Mouse (Mus musculus): ENCODE results near the gene Homez.

Homez gene

GRCm38 (mm10) chr14:54874165-54874564 is 3.4 kb upstream of the Homez start:
- in situ Hi-C loops (cut with MboI, MseI) = no loop called here

GRCm38 (mm10) chr14:54868026-54868425 is 2.7 kb downstream of the Homez start:
- in situ Hi-C loops (cut with MboI, MseI) = no loop called here

DNA sequence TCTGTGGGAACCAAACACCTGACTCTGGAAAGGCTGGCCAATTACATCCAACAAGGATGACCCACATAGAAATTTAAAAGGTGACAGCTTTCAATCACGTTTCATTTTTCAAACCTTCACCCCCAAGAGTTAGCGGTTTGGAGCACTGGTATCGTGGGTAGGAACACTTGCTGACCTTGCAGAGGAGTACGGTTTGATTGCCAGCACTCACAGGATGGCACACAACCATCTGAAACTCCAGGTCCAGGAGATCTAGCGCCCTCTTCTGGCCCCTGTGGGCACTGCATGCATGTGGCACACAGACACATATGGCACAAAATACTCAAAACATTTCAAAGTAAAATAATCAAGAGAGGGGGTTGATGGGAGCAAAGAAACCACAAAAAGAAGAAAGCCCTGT is 3.8 kb downstream of the Homez start:
- in situ Hi-C loops (cut with MboI, MseI) = no loop called here

- in situ Hi-C loops (cut with MboI, MseI) = no loop called here
Observed at GRCm38 (mm10) chr14:54866268-54866667, 4.5 kb downstream of the Homez start.

DNA sequence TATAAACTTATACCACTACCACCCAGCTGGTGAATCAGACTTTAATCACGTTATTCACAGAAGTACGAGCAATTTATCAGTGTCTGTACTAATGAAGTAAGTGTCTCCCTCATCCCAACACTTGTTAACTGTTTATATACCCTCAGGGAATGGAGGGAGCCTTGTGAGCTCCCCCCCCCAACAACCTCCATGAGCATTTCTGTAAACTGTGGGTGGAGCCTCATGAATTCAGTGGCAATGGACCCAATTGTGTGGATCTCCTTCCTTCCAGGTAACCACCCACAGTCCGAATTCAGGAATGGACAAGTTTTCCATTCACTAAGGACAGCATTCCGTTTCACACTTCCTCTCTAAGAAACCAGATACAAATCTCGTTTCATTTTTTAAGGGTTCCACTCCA is 5.1 kb downstream of the Homez start:
- in situ Hi-C loops (cut with MboI, MseI) = no loop called here

DNA sequence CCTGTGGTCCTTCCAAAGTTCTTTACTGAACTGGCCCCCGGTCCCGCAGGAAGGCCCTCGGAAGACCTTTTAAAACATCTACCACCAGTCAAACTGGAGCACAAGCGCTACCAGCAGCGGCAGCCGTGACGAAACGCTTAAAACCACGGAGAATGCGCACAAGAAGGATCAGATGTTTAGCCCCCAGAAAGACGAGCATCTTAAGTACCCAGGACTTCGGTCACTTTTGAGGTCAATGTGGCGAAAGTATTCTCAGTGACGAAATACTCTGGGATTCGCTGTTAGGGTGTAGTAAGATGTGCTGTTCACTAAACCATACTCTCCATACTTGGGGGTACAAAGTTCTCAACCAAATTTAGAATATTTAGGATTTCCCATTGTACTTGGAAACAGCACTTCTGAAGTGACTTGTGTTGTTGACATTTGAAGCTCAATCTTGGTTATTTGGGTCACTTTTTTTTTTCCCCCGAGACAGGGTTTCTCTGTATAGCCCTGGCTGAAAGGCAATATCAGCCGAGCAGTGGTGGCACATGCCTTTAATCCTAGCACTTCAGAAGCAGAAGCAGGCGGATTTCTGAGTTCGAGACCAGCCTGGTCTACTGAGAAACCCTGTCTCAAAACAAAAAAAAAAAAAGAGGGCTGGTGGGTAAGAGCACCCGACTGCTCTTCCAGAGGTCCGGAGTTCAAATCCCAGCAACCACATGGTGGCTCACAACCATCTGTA is 6.3 kb downstream of the Homez start:
- in situ Hi-C loops (cut with MboI, MseI) = no loop called here

GRCm38 (mm10) chr14:54863501-54864312 is 7.1 kb downstream of the Homez start:
- in situ Hi-C loops (cut with MboI, MseI) = no loop called here

GRCm38 (mm10) chr14:54860511-54860910 is 10.2 kb downstream of the Homez start:
- in situ Hi-C loops (cut with MboI, MseI) = no loop called here

DNA sequence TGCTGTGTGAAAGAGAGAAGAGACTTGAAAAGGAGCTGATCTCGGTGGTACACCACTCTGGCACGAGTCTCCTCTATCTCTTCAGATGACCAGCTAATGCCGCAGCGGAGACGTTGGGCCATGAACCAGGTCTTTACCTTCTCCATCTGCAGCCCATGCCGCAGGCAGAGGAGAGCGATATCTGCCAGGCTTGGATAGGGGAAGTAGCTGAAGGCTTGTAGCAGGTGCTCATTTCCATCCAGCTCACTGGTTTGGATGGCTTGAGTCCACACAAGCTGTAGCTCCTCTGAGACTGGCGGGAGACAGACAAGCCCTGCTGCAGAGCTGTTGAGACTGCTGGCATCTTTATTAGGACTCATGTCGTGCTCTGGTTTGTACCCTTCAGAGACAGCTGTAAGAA is 12.9 kb downstream of the Homez start:
- in situ Hi-C loops (cut with MboI, MseI) = no loop called here

DNA sequence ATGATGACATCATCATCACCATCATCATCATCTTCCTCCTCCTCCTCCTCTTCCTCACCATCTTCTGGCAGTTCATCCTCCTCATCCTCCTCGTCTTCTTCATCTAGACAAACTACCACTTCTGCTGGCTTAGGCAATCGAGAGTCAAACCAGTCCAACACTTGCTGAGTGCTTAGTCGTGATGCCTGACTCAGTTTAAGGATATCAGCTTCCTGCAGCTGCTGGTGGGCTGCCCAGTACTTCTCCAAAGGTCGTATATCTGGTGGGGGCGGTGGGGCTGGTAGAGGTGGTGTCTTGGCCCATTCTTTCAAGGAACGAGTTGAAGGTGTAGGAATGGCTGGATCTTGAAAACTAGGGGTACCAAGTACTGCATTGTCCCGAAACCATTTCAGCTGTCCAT is 14.1 kb downstream of the Homez start:
- in situ Hi-C loops (cut with MboI, MseI) = no loop called here

DNA sequence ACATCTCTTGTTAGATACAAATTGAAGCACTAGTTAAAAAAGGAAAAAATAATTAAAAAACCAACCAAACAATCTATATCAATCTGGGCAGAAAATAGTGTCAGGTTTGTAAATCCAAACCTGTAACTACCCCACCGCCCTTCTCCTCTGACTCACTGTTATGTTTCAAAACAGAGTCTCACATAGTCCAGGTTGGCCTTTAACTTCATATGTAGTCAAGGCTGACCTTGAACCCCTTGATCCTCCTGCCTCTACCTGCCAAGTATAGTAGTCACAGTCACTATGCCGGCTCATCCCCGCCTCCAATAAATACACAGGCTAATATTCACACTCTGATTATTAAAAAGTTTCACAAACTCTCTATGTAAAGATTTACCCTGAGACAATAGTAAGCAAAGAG is 15.0 kb downstream of the Homez start:
- in situ Hi-C loops (cut with MboI, MseI) = no loop called here

DNA sequence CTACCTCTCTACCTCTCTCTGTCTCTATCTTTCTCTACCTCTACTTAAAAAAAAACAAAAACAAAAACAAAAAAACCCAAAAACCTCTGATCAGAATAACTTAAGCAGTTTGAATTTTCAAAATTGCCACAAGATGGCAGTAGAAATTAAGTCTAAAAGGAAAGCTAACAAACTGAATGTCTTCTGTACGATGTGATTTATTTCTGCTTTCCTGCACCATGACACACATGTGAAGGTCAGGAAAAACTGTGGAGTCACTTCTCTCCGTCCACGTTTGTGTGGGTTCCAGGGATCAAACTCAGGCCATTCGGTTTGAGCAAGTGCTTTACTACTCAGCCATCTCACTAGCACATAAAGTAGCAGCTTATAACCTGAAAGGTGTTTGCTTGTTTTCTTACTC is 27.3 kb downstream of the Homez start:
- in situ Hi-C loops (cut with MboI, MseI) = no loop called here

GRCm38 (mm10) chr14:54823716-54824115 is 47.0 kb downstream of the Homez start:
- in situ Hi-C loops (cut with MboI, MseI) = no loop called here

GRCm38 (mm10) chr14:54822301-54822700 is 48.5 kb downstream of the Homez start:
- in situ Hi-C loops (cut with MboI, MseI) = no loop called here

DNA sequence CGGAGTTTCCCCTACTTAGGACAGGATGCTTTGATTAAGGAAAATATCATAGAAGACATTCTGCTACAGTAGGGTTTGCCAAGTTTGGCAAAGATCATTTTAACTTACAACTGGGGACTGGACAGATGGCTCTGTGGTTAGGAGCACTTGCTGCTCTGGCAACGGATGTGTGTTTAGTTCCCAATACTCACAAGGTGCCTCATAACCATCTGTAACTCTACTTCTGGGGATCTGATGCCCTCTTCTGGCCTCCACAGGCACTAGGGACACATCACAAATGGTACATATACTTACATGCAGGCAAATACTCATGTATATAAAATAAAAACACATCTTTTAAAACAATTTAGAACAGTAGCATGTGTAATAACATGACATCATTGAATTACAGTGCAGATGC is 53.0 kb downstream of the Homez start:
- in situ Hi-C loops (cut with MboI, MseI) = no loop called here

- in situ Hi-C loops (cut with MboI, MseI) = no loop called here
Observed at GRCm38 (mm10) chr14:54815737-54816136, 55.0 kb downstream of the Homez start.

DNA sequence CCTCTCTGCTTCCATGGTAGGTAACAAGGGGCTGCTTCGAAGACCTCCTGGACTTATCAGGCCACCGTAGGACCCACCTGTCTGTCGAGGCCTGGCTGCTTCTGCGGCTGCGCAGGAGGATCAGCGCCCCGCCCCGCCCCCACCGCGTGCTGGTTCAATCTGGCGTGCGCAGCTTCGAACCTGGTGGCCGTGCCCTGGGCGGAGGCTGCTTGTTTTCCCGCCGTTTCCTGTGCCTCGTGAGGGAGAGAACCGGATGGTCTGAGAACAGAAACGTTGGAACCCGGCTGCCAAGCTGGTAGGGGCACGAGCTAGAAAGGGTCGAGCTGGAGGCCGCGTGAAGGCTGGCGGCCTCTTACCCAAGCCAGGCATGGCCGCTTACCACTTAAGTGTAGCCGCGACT is 56.8 kb downstream of the Homez start, which contains the start of gene Rnf212b:
Rnf212b (plus strand) TSS at position 151 of the 400 bp plus-strand sequence.
- in situ Hi-C loops (cut with MboI, MseI) = no loop called here

DNA sequence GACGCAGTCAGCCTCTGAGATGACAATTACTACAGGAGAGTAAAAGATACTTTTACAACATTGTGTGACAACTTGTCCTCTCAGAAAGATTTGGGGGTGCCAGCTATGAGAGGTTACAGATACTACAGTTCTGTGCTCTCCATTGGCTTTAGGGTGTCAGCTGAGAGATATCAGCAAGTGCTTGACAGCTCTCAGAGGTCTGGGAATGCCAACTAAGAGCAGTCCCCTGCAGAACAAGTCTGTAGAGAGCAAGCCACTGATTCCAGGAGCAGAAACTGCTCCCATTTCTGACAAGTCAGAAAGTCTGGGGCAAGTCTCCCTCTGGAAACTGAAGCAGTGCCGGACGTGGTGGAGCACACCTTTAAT is 61.1 kb downstream of the Homez start:
- in situ Hi-C loops (cut with MboI, MseI) = no loop called here

DNA sequence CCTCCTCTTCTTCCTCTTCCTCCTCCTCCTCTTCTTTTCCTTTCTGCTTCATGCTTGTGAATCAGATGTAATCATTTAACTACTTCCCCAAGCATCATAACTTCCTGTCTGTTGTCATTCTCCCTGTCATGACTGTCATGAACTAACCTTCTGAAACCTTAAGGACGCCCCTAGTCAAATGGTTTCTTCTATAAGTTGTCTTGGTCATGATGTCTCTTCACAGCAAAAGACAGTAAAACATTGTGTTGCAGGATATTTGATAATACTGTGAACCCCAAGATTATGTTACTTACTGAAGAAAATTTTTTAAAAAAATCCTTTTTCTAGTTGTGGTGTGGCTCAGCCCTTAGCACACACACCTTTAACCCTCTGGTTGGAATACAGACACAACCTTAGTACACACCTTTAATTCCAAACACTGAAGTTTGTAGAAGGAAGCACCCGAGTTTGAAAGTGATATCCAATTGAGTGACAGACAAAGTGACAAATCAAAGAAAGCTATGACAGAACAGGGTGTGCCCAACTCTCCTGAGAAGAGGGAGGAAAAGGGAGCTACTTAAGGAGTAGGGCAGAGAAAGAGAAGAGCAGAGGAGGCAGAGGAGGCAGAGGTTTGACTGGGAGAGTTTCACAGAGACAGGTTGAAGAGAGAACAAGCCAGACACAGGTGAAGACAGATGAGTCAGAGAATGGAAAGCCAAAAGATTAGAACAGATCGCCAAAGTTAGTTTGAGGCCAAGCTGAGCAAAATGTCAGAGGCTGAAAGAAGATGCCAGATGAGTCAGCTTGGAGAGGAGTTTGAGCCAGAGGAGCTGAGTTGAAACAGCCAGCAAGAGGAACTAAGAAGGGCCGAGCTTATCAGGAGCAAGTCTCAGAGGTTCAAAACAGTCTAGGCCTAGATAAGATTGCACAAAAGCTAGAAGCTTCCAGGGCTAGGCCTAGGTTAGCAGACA is 61.8 kb downstream of the Homez start:
- in situ Hi-C loops (cut with MboI, MseI) = no loop called here

DNA sequence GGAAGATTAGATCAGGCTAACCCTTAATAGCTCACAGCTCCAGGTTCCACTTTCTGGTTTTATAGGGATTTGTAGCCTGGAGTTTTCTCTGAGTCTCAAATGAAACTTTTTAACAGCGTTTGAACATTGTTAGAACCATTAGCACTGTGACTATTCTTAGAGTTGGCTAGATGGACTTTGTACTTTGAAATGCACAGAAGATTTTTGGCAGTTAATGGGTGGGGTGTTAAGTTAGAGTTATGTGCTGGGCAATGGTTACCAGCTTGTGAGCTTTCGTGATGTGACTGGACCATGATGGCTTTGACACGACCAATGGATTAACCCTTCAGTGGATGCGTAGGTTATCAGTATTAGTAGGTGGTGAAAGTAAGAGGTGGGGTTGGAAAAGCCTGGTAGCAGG is 64.6 kb downstream of the Homez start:
- in situ Hi-C loops (cut with MboI, MseI) = no loop called here

Data from T-helper 2 cell (primary cell).